Mouse (Mus musculus) liver, adult 2 months (tissue): Measurements from ENCODE around the gene Slc2a2.

Experiments
- CTCF ChIP-seq: fragments of 200-500 bp; IDR thresholded peaks from 2 replicates; pipeline ENCODE4 v1.5.1; 2011; ENCODE audit warnings: low read depth, low read length, control low read depth
- POLR2A ChIP-seq: fragments of 200-500 bp; IDR thresholded peaks from 2 replicates; pipeline ENCODE4 v1.6.1; 2011; ENCODE audit warnings: low read length, control low read depth; ENCODE audit not compliant: insufficient read depth; ENCODE audit errors: extremely low read depth

DNA sequence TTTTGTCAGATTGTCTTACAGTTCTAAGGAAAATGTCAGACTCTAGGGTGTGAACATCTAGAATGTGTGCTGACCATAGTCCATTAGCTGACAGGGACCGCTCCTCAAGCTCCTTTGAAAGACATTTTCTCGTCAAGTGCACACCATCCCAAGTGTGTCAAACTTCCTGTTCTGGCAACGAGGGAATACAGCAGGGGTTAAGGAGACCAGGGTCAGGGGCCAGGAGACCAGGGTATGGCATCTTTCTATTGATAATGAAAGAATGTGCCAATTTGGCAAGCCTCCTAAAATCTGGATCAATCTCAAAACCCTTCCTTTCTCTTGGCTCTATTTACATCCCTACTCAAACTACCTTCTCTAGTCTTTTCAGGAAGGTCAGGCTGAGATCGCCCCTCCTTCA lies 9.0 kb downstream of the Slc2a2 start:
- TF ChIP-seq CTCF, result no peak
- no peak for TF ChIP-seq POLR2A
